Mouse (Mus musculus) skeletal muscle tissue, adult 2 months (tissue): ENCODE measurements at regions not wholly inside any gene's neighbourhood (a gene's known extent, or its start where the extent isn't known, plus 50 kb on each side); places are given as distances from the start of the nearest gene placed in this dataset.

Experiments
- DNase-seq: peaks from one replicate; pipeline ENCODE4 v3.0.0-alpha.2; 2012; ENCODE audit warnings: low read depth, low spot score

GRCm38 (mm10) chr7:68579216-68579615 lies 169.8 kb downstream of the Arrdc4 start:
- DNase-seq = no peak

GRCm38 (mm10) chr7:68571315-68571714 lies 177.7 kb downstream of the Arrdc4 start:
- DNase-seq = no peak

- DNase-seq = no peak
Measured at GRCm38 (mm10) chr7:68568127-68568510, 180.9 kb downstream of the Arrdc4 start.

- DNase-seq = no peak
Measured at GRCm38 (mm10) chr7:68567452-68568126, 181.5 kb downstream of the Arrdc4 start.

- no peak for DNase-seq
Measured at GRCm38 (mm10) chr7:68559440-68560343, 189.3 kb downstream of the Arrdc4 start.

- no peak for DNase-seq
Measured at GRCm38 (mm10) chr7:68550330-68550729, 198.7 kb downstream of the Arrdc4 start.

GRCm38 (mm10) chr7:68548176-68548575 lies 200.9 kb downstream of the Arrdc4 start:
- DNase-seq = no peak

- DNase-seq = no peak
Measured at GRCm38 (mm10) chr7:68544136-68544535, 204.9 kb downstream of the Arrdc4 start.

- DNase-seq = no peak
Measured at GRCm38 (mm10) chr7:68509096-68509495, 235.5 kb downstream of the Fam169b start.

- no peak for DNase-seq
Measured at GRCm38 (mm10) chr7:68491143-68491810, 217.6 kb downstream of the Fam169b start.

GRCm38 (mm10) chr7:68486676-68487075 lies 213.0 kb downstream of the Fam169b start:
- DNase-seq = no peak

GRCm38 (mm10) chr7:68482553-68482952 lies 208.9 kb downstream of the Fam169b start:
- no peak for DNase-seq

- peak; percentile 21 for DNase-seq
Measured at GRCm38 (mm10) chr7:68480770-68481169, 207.1 kb downstream of the Fam169b start.

GRCm38 (mm10) chr7:68480336-68480735 lies 206.7 kb downstream of the Fam169b start:
- DNase-seq = no peak

- no peak for DNase-seq
Measured at GRCm38 (mm10) chr7:68478044-68478443, 204.4 kb downstream of the Fam169b start.

GRCm38 (mm10) chr7:68472800-68473199 lies 199.2 kb downstream of the Fam169b start:
- DNase-seq = no peak

- DNase-seq = no peak
Measured at GRCm38 (mm10) chr7:68470983-68471382, 197.3 kb downstream of the Fam169b start.

- no peak for DNase-seq
Measured at GRCm38 (mm10) chr7:68468574-68468973, 194.9 kb downstream of the Fam169b start.

- no peak for DNase-seq
Measured at GRCm38 (mm10) chr7:68457842-68458241, 184.2 kb downstream of the Fam169b start.

GRCm38 (mm10) chr7:68455451-68455850 lies 181.8 kb downstream of the Fam169b start:
- DNase-seq = no peak

- DNase-seq = no peak
Measured at GRCm38 (mm10) chr7:68453028-68453692, 179.5 kb downstream of the Fam169b start.
